Mouse (Mus musculus): ENCODE data around the gene Trit1. TPM values are rescaled to one million over a fixed set of nuclear protein-coding genes. Genes with fewer than 3 reads are reported as not detected.
A peak's percentile ranks its signal among the peaks of the same experiment; 100 is the strongest.
"Not testable (repeated sequence)": the region's sequence is repeated elsewhere in the genome, so short reads cannot be mapped to it uniquely, and the experiment has no call there.

The Trit1 gene
- polyA plus RNA-seq, 1 experiment from 2014 or later, result 26.6 TPM

DNA sequence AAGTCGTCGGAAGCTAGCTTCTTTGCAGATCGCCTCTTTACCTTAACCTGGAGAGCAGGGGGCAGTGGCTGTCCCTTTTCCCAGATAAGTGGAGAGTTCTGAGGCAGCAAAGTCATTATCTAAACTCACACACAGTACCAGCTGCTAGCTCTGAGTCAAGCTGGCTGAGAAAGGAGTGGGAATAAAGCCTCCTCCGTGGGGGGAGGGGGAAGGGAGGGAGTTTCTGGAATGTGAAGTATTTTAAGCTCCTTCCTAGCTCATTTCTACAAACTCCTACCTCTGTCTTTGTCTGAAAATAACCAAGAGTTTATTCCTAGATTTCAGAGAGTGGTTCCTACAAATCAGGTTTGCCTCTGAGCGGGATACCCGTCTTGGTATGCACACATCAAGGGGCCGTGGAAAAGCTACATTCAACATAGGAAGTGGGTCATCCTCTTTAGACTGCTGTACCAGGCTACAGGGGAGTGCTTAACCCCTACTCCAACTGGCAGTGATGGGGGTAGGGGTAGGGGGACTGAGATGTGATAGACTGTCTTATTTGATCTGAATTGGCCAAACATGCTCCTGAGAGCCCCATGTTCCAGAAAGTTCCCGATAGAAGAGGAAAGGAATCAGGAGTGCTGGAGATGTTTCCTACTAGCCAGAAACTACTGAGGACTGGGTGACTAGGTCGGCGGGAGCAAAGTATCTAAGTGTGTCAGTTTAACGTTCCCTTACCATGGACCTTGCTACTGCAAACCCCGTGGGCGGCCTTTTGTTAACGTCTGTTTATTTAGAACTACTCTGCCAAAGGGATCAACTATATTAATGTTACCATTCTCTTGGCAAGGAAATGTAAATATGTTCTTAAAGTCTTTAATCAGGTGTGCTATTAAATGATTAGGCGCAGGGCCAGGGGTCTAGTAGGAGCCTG lies 11.1 kb upstream of the Trit1 start:
- no peaks in the 10 kb centered on the region for H3K36me3 ChIP-seq (ENCODE audit: control insufficient read depth, insufficient read depth, low read length)
- H3K4me2 ChIP-seq (replicated peaks; ENCODE audit: low read depth, low read length), result no peak overlapping the region
- no peak overlapping the region for H3K27ac ChIP-seq (ENCODE audit: low read depth, low read length)
- ATAC-seq (ENCODE audit: low FRiP score) (no peak), DNase-seq (ENCODE audit: low spot score) (no peak)
- 46% methylated on average over 15 of the region's 15 CpGs for WGBS
- H3K4me1 ChIP-seq (replicated peaks; ENCODE audit: control insufficient read depth, insufficient read depth, low read length), result peaks cover 14% of the 10 kb centered on the region
- no peaks in the 10 kb centered on the region for H3K9me3 ChIP-seq (ENCODE audit: control insufficient read depth, low read length)
- no peaks in the 10 kb centered on the region for H3K27me3 ChIP-seq (ENCODE audit: control insufficient read depth, insufficient read depth, low read length)
- no peak overlapping the region for H3K4me3 ChIP-seq (ENCODE audit: low read depth, low read length)
- no peak overlapping the region for H3K9ac ChIP-seq (ENCODE audit: low read depth, low read length)

GRCm38 (mm10) chr4:123012501-123012900 lies 3.9 kb upstream of the Trit1 start:
- H3K27ac ChIP-seq (ENCODE audit: low read depth, low read length), result peak overlapping the region; percentile 95
- not testable (repeated sequence) for ATAC-seq (ENCODE audit: low FRiP score); H3K36me3 ChIP-seq (ENCODE audit: control insufficient read depth, insufficient read depth, low read length); H3K27me3 ChIP-seq (ENCODE audit: control insufficient read depth, insufficient read depth, low read length); H3K9ac ChIP-seq (ENCODE audit: low read depth, low read length); H3K4me1 ChIP-seq (replicated peaks; ENCODE audit: control insufficient read depth, insufficient read depth, low read length); H3K4me3 ChIP-seq (ENCODE audit: low read depth, low read length); H3K4me2 ChIP-seq (replicated peaks; ENCODE audit: low read depth, low read length); DNase-seq (ENCODE audit: low spot score); H3K9me3 ChIP-seq (ENCODE audit: control insufficient read depth, low read length)
- WGBS, result 89% methylated on average over 4 of the region's 4 CpGs

GRCm38 (mm10) chr4:123013346-123013945 lies 3.0 kb upstream of the Trit1 start:
- Histone ChIP-seq H3K9ac (ENCODE audit: low read depth, low read length) (peak overlapping the region; percentile 38), H3K4me1 (replicated peaks; ENCODE audit: control insufficient read depth, insufficient read depth, low read length) (peaks cover 9% of the 10 kb centered on the region), H3K9me3 (ENCODE audit: control insufficient read depth, low read length) (no peaks in the 10 kb centered on the region), H3K36me3 (ENCODE audit: control insufficient read depth, insufficient read depth, low read length) (no peaks in the 10 kb centered on the region), H3K27ac (ENCODE audit: low read depth, low read length) (peak overlapping the region; percentile 95), H3K4me2 (replicated peaks; ENCODE audit: low read depth, low read length) (no peak overlapping the region), H3K27me3 (ENCODE audit: control insufficient read depth, insufficient read depth, low read length) (no peaks in the 10 kb centered on the region), H3K4me3 (ENCODE audit: low read depth, low read length) (no peak overlapping the region)
- DNase-seq (ENCODE audit: low spot score) (no peak), ATAC-seq (ENCODE audit: low FRiP score) (no peak)
- WGBS, result 42% methylated on average over 5 of the region's 5 CpGs

DNA sequence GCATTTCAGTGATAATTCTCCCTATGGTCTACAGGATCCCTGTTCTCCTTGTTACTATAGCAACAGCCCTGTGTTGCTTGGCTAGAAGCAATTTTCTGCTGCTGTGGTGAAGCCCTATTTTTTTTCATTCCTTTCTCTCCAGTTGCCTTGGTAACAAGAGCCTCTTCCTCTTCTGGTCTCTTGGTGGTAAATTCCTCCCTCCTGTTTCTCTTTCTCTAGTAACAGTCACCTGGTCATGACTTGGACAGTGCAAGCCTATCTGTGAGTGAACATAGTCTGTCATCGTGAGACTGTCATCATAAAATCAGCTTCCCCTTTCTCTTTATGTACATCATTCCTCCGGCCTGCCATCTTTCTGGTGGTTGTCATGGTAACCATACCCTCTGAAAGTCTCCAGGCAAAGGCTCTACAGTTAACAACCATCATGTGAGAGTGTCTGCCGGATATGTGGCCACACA lies 2.4 kb upstream of the Trit1 start:
- ATAC-seq (ENCODE audit: low FRiP score) (peak; percentile 83), DNase-seq (ENCODE audit: low spot score) (peak; percentile 82)
- H3K27me3 ChIP-seq (ENCODE audit: control insufficient read depth, insufficient read depth, low read length), result no peaks in the 10 kb centered on the region
- H3K4me2 ChIP-seq (replicated peaks; ENCODE audit: low read depth, low read length), result peak overlapping the region; percentile 20; the same call in 1 of the 2 replicates
- no peaks in the 10 kb centered on the region for H3K36me3 ChIP-seq (ENCODE audit: control insufficient read depth, insufficient read depth, low read length)
- H3K27ac ChIP-seq (ENCODE audit: low read depth, low read length), result peak overlapping the region; percentile 95
- no peaks in the 10 kb centered on the region for H3K9me3 ChIP-seq (ENCODE audit: control insufficient read depth, low read length)
- H3K9ac ChIP-seq (ENCODE audit: low read depth, low read length), result no peak overlapping the region
- peaks cover 13% of the 10 kb centered on the region for H3K4me1 ChIP-seq (replicated peaks; ENCODE audit: control insufficient read depth, insufficient read depth, low read length)
- 21% methylated on average over 3 of the region's 3 CpGs for WGBS
- H3K4me3 ChIP-seq (ENCODE audit: low read depth, low read length), result no peak overlapping the region

DNA sequence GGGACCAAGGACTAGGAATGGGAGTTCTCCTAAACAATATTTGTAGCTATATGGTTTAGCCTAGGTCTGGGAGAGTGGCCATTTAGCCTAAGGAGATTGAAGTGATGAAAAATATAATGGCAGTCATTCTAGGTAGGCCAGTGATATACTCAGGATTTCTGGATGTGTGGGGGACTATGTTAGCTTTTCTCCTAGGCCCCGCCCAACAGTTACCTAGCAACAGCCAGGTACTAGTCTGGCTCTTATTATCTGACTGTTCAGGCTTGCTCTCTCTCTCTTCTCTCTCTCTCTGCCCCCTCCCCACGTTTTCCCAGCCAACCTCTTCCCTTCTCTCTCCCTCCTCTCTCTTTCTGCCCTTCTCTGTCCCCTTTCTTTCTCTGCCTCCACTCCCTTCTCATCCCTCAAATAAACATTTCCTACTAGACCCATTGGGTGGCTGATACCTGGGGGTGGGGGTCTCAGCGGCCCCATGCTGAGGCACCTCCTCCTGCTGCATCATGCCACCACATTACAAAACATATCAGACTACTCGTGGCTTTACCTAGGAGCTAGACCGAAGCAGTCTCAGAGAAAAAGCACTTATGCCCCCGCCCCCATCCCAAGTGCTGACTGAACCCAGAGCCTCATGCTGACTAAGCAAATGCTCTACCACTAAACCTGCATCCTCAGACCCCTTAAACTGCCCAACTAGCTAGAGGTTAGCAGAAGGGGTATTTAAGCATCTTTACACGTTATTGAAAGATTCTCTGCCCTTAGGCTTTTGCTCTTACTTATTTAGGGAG lies 1.7 kb upstream of the Trit1 start:
- Histone ChIP-seq H3K27ac (ENCODE audit: low read depth, low read length) (peak overlapping the region; percentile 95), H3K4me1 (replicated peaks; ENCODE audit: control insufficient read depth, insufficient read depth, low read length) (peaks cover 13% of the 10 kb centered on the region)

GRCm38 (mm10) chr4:123021591-123021990 lies 5.2 kb downstream of the Trit1 start:
- Histone ChIP-seq H3K4me1 (replicated peaks; ENCODE audit: control insufficient read depth, insufficient read depth, low read length) (peaks cover 4% of the 10 kb centered on the region; the same call in 1 of the 2 replicates), H3K9ac (ENCODE audit: low read depth, low read length) (no peak overlapping the region), H3K4me2 (replicated peaks; ENCODE audit: low read depth, low read length) (no peak overlapping the region), H3K36me3 (ENCODE audit: control insufficient read depth, insufficient read depth, low read length) (no peaks in the 10 kb centered on the region), H3K27me3 (ENCODE audit: control insufficient read depth, insufficient read depth, low read length) (no peaks in the 10 kb centered on the region), H3K27ac (ENCODE audit: low read depth, low read length) (no peak overlapping the region), H3K4me3 (ENCODE audit: low read depth, low read length) (no peak overlapping the region), H3K9me3 (ENCODE audit: control insufficient read depth, low read length) (no peaks in the 10 kb centered on the region)
- no peak for ATAC-seq (ENCODE audit: low FRiP score)
- DNase-seq (ENCODE audit: low spot score), result no peak
- 96% methylated on average over 3 of the region's 3 CpGs for WGBS

More for the DNA sequence above, 1.7 kb upstream of the Trit1 start:
- H3K27me3 ChIP-seq (ENCODE audit: control insufficient read depth, insufficient read depth, low read length), result no peaks in the 10 kb centered on the region
- H3K4me3 ChIP-seq (ENCODE audit: low read depth, low read length), result no peak overlapping the region
- WGBS, result 18% methylated on average over 7 of the region's 7 CpGs
- H3K36me3 ChIP-seq (ENCODE audit: control insufficient read depth, insufficient read depth, low read length), result no peaks in the 10 kb centered on the region
- no peak overlapping the region; the same call in 1 of the 2 replicates for H3K9ac ChIP-seq (ENCODE audit: low read depth, low read length)
- peak overlapping the region; percentile 20; the same call in 1 of the 2 replicates for H3K4me2 ChIP-seq (replicated peaks; ENCODE audit: low read depth, low read length)
- ATAC-seq (ENCODE audit: low FRiP score), result peak; percentile 36; the same call in 1 of the 2 replicates
- peak; percentile 44 for DNase-seq (ENCODE audit: low spot score)
- H3K9me3 ChIP-seq (ENCODE audit: control insufficient read depth, low read length), result no peaks in the 10 kb centered on the region

- H3K9me3 ChIP-seq (ENCODE audit: control insufficient read depth, low read length), result no peaks in the 10 kb centered on the region
- no peaks in the 10 kb centered on the region for H3K27me3 ChIP-seq (ENCODE audit: control insufficient read depth, insufficient read depth, low read length)
- DNase-seq (ENCODE audit: low spot score) (no peak), ATAC-seq (ENCODE audit: low FRiP score) (no peak)
- no peak overlapping the region for H3K9ac ChIP-seq (ENCODE audit: low read depth, low read length)
- H3K4me1 ChIP-seq (replicated peaks; ENCODE audit: control insufficient read depth, insufficient read depth, low read length), result peaks cover 4% of the 10 kb centered on the region; the same call in 1 of the 2 replicates
- peaks cover 9% of the 10 kb centered on the region; the same call in 1 of the 2 replicates for H3K36me3 ChIP-seq (ENCODE audit: control insufficient read depth, insufficient read depth, low read length)
- no peak overlapping the region for H3K4me2 ChIP-seq (replicated peaks; ENCODE audit: low read depth, low read length)
- H3K27ac ChIP-seq (ENCODE audit: low read depth, low read length), result no peak overlapping the region
- WGBS, result 82% methylated on average over 1 of the region's 1 CpGs
- no peak overlapping the region for H3K4me3 ChIP-seq (ENCODE audit: low read depth, low read length)
Measured at GRCm38 (mm10) chr4:123022896-123023295, 6.5 kb downstream of the Trit1 start.

DNA sequence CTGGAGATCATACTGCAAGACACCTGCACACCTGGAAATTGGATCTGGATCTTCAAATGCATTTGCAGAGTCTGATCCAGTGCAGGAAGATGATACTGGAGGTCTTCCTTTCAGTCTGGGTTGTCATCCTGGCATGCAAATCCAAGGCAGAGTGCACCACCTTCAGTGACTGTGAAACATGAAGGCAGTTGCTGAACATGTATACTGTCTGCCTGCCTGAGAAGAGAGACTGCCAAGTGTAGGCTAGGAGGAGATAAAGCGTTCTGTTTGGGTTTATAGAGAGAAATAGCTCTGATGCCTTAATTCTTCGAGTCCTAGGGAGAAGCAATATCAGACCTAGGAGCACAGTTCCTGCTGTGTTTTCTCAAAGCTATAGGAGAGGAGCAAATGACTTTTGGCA lies 9.0 kb downstream of the Trit1 start:
- WGBS, result 90% methylated on average over 2 of the region's 2 CpGs
- Histone ChIP-seq H3K4me1 (replicated peaks; ENCODE audit: control insufficient read depth, insufficient read depth, low read length) (no peaks in the 10 kb centered on the region), H3K36me3 (ENCODE audit: control insufficient read depth, insufficient read depth, low read length) (peaks cover 14% of the 10 kb centered on the region; the same call in 1 of the 2 replicates), H3K4me3 (ENCODE audit: low read depth, low read length) (no peak overlapping the region), H3K9ac (ENCODE audit: low read depth, low read length) (no peak overlapping the region), H3K27ac (ENCODE audit: low read depth, low read length) (no peak overlapping the region), H3K9me3 (ENCODE audit: control insufficient read depth, low read length) (no peaks in the 10 kb centered on the region), H3K4me2 (replicated peaks; ENCODE audit: low read depth, low read length) (no peak overlapping the region), H3K27me3 (ENCODE audit: control insufficient read depth, insufficient read depth, low read length) (no peaks in the 10 kb centered on the region)
- DNase-seq (ENCODE audit: low spot score), result no peak
- ATAC-seq (ENCODE audit: low FRiP score), result no peak
